Mouse (Mus musculus) neural tube, embryonic 12.5 days (tissue): ENCODE measurements around the gene Pipox. TPM values are rescaled to one million over a fixed set of nuclear protein-coding genes. Genes with fewer than 3 reads are reported as not detected.
A peak's percentile ranks its signal among the peaks of the same experiment; 100 is the strongest.

Experiments
- ATAC-seq: fragments of 200-750 bp; cut with Nextera tagmentation; 2 replicates; pipeline ENCODE4 v1.8.0; 2017; ENCODE audit warnings: low read depth, mild to moderate bottlenecking, moderate TSS enrichment, moderate library complexity; ENCODE audit not compliant: low FRiP score
- H3K27ac ChIP-seq: fragments of 300-500 bp; sonication (generic); 2 replicates; pipeline ENCODE4 v1.5.1; 2016
- H3K27me3 ChIP-seq: fragments of 300-500 bp; sonication (generic); replicated peaks from 2 replicates; pipeline ENCODE4 v1.6.1; 2016; ENCODE audit warnings: mild to moderate bottlenecking
- H3K36me3 ChIP-seq: fragments of 300-500 bp; sonication (generic); 2 replicates; pipeline ENCODE4 v1.6.1; 2016; ENCODE audit warnings: mild to moderate bottlenecking
- H3K4me1 ChIP-seq: fragments of 300-500 bp; sonication (generic); 2 replicates; pipeline ENCODE4 v1.6.1; 2016
- H3K4me2 ChIP-seq: fragments of 300-500 bp; sonication (generic); replicated peaks from 2 replicates; pipeline ENCODE4 v1.6.1; 2016; ENCODE audit warnings: mild to moderate bottlenecking
- H3K4me3 ChIP-seq: fragments of 300-500 bp; sonication (generic); 2 replicates; pipeline ENCODE4 v1.5.1; 2016
- H3K9ac ChIP-seq: fragments of 300-500 bp; sonication (generic); 2 replicates; pipeline ENCODE4 v1.6.1; 2016; ENCODE audit warnings: mild to moderate bottlenecking
- H3K9me3 ChIP-seq: fragments of 300-500 bp; sonication (generic); 2 replicates; pipeline ENCODE4 v1.6.1; 2016; ENCODE audit warnings: mild to moderate bottlenecking
- WGBS: fragments of 180-500 bp; shearing (Covaris S2); methylation state at CpG from one replicate; pipeline ENCODE4 v1.1.7; 2016; 5-methylcytosine and 5-hydroxymethylcytosine counted together
- polyA plus RNA-seq: library from polyadenylated mRNA; unstranded; fragments of >200 nt; fragmentation: Nextera tagmentation; extraction: Ambion mirVana; gene quantifications from 2 replicates; pipeline ENCODE4 v1.2.1, GENCODE M21; 2016

Gene Pipox
- polyA plus RNA-seq, 1 experiment from 2014 or later = 4.7 TPM

DNA sequence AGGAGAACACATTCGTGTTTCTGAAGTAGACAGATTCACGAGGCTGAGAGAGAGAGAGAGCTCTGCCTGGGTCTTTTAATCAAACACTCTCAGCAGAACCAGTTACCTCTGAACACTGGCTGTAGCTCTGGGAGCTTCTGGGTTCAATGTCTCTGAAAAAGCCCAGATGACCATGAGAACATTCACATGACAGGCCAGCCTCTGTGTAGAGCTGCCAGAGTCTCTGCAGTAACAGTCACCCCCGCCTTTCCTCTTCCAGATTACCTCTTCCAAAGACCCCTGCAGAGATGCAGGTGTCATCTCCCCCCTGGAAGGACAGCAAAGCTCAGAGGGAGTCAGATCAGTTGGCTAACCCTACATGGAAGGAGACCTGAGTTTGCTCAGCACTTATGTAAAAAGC is 41.7 kb downstream of the Pipox start:
- Histone ChIP-seq H3K4me1 (peaks cover 80% of the 10 kb centered on the region), H3K36me3 (peaks cover 55% of the 10 kb centered on the region), H3K4me3 (no peak overlapping the region), H3K9ac (no peak overlapping the region), H3K27me3 (peaks cover 19% of the 10 kb centered on the region), H3K27ac (no peak overlapping the region), H3K4me2 (no peak overlapping the region), H3K9me3 (no peaks in the 10 kb centered on the region)
- WGBS = 77% methylated on average over 3 of the region's 3 CpGs
- ATAC-seq = no peak

DNA sequence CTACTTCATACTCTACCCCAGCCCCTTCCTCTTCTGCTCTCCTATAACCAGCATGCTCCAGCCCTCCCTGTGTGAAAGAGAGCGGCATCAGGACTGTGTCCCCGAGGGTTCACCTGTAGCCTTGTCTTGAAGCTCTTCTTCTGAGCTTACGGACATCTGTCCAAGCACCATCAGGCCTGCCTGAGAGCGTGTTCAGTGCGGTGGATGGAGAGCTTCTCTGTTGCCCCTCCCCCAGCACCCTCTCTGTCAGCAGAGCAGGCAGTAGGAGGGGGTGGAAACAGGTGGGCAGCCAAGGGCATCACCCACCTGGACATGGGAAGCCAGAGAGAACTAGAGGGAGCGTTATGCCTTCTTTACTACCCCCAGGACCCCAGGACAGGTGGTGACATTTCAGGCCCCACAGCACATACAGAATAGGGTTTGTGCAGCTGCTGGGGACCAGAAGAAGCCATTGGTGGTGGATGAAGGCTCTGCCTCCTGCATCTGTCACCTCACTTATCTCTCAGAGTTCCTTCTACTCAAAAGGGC is 42.3 kb downstream of the Pipox start:
- Histone ChIP-seq H3K9ac (no peak overlapping the region), H3K4me1 (peaks cover 74% of the 10 kb centered on the region), H3K4me3 (no peak overlapping the region), H3K9me3 (no peaks in the 10 kb centered on the region), H3K27ac (no peak overlapping the region), H3K4me2 (peak overlapping the region; percentile 33; the same call in 1 of the 2 replicates), H3K36me3 (peaks cover 62% of the 10 kb centered on the region), H3K27me3 (peaks cover 17% of the 10 kb centered on the region)
- WGBS = 85% methylated on average over 6 of the region's 6 CpGs
- ATAC-seq = no peak

DNA sequence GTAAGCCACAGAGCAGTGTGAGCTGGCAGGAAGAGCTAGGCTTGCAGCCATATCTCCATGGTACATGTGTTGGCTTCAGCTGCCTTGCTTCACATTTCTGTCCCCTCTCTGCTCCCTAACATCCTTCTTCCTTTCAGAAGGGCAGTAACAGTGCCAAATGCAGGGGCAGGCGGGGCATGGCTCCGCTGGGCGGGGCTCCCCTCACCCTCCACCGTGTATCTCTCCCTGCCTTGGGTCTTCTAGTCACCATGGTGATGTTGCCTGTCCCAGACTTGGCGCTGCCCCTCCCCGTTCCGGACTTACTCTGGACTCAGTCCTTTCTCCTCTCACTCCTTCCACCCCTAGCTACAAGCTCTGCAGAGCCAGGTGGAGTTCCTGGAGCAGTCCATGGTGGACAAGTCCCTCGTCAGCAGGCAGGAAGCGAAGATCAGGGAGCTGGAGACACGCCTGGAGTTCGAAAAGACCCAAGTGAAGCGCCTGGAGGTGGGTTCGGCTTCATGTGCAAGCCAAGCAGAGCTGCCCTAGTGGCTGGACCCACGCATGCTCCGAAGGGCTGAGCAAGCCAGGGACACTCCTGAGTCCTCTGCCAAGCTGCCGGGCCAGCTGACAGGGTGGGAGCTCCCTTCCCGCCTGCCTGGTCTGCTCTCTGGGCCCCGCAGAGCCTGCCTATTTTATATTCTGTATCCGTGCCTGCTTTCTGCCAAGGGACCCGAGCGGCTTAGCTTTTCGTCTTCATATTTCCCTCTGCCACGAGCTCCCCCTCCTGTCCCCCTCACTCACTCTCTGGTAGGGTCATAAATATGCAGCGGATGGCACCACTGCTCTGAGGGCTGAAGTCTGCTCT is 43.3 kb downstream of the Pipox start:
- peaks cover 71% of the 10 kb centered on the region for H3K36me3 ChIP-seq
- peaks cover 17% of the 10 kb centered on the region for H3K27me3 ChIP-seq
- no peaks in the 10 kb centered on the region for H3K9me3 ChIP-seq
- no peak overlapping the region for H3K4me3 ChIP-seq
- H3K4me1 ChIP-seq = peaks cover 65% of the 10 kb centered on the region
- ATAC-seq = peak; percentile 75
- peak overlapping the region; percentile 74 for H3K27ac ChIP-seq
- no peak overlapping the region for H3K9ac ChIP-seq
- peak overlapping the region; percentile 33 for H3K4me2 ChIP-seq
- 35% methylated on average over 24 of the region's 24 CpGs for WGBS

DNA sequence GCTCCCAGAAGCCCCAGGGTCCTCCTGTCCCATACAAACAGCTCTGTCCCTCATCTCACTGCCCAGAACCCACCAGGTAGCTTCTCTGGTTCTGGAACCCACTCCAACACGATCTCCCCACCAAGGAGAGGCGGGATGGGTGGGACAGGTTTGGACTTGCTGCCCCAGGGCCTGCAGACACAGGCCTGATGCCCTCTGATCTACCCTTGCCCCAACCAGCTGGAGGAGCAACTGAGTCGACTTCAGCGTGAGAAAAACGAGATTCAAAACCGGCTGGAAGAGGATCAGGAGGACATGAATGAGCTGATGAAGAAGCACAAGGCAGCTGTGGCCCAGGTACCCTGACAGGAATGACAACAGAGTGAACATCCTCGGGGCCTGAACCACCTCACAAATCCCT is 44.7 kb downstream of the Pipox start:
- Histone ChIP-seq H3K27me3 (peaks cover 17% of the 10 kb centered on the region), H3K4me2 (no peak overlapping the region), H3K9ac (no peak overlapping the region; the same call in 1 of the 2 replicates), H3K4me1 (peaks cover 50% of the 10 kb centered on the region), H3K27ac (no peak overlapping the region), H3K9me3 (no peaks in the 10 kb centered on the region), H3K36me3 (peaks cover 76% of the 10 kb centered on the region), H3K4me3 (no peak overlapping the region)
- ATAC-seq = no peak
- 79% methylated on average over 7 of the region's 7 CpGs for WGBS

DNA sequence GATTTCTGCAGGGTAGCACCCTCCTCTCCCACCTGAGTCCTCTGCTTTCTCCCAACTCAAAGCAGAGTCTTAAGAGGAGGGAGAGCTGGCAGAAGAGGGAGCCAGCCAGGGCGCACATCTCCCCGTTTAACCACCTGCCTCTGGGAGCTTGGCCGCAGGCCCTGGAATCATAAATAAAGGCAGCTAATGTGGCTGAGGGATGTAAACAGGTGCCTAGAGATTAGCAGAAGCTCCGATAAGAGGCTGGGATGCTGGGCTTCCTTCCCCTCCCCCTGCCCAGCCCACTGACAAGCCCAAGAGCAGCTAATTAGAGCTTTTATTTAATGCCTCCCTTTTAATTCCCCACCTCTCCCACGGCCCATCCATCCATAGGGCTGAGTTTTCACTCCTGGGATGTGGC is 45.8 kb downstream of the Pipox start:
- Histone ChIP-seq H3K4me1 (peaks cover 46% of the 10 kb centered on the region), H3K27ac (no peak overlapping the region), H3K9me3 (no peaks in the 10 kb centered on the region), H3K9ac (no peak overlapping the region), H3K4me3 (no peak overlapping the region), H3K36me3 (peaks cover 77% of the 10 kb centered on the region), H3K27me3 (peaks cover 11% of the 10 kb centered on the region), H3K4me2 (0 out of 2 replicates have a peak overlapping the region, but pooled peaks have one; percentile 14)
- WGBS = 30% methylated on average over 5 of the region's 5 CpGs
- no peak for ATAC-seq

DNA sequence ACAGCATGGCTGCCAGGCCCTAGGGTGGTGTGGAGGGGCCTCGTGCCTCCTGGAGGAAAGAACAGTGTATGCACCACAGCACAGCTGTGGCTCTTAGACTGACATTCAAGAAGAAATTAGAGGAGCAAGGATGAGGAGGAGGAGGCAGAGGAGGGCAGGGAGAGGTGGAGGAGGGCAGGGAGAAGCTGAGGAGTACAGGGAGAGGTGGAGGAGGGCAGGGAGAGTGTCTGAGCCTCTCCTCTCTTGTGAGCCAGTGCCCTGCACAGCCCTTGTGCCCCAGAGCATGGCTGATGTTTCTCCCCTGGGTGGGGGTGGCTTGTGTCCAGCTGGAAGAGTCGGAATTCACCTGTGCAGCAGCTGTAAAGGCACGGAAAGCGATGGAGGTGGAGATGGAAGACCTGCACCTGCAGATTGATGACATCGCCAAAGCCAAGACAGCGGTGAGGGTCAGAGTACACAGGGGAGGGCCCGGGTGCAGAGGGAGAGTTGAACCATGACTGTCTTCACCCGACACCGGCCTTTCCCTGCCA is 46.2 kb downstream of the Pipox start:
- H3K36me3 ChIP-seq = peaks cover 78% of the 10 kb centered on the region
- H3K4me1 ChIP-seq = peaks cover 49% of the 10 kb centered on the region
- ATAC-seq = no peak
- H3K9me3 ChIP-seq = no peaks in the 10 kb centered on the region
- 51% methylated on average over 9 of the region's 9 CpGs for whole genome bisulfite sequencing
- no peak overlapping the region for H3K9ac ChIP-seq
- 0 out of 2 replicates have a peak overlapping the region, but pooled peaks have one; percentile 14 for H3K4me2 ChIP-seq
- H3K27me3 ChIP-seq = peaks cover 9% of the 10 kb centered on the region
- H3K27ac ChIP-seq = no peak overlapping the region
- no peak overlapping the region for H3K4me3 ChIP-seq

DNA sequence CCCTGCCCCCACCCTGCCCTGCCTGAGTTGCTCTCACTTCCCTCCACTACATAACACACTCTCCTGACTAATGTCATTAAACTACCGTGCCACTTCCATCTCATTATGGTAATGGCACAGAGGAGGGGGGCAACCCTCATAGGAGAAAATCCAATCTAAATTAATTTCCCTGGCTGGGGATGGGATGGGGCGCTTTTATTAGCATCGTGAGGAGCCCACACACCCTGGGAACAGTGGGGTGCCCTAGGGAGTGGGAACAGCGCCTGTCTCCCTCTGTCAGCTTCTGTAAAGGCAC is 50.0 kb downstream of the Pipox start:
- H3K4me2 ChIP-seq = no peak overlapping the region
- peaks cover 40% of the 10 kb centered on the region for H3K4me1 ChIP-seq
- no peak for ATAC-seq
- peaks cover 3% of the 10 kb centered on the region; the same call in 1 of the 2 replicates for H3K27me3 ChIP-seq
- H3K9ac ChIP-seq = no peak overlapping the region
- H3K36me3 ChIP-seq = peaks cover 79% of the 10 kb centered on the region
- H3K9me3 ChIP-seq = no peaks in the 10 kb centered on the region
- H3K27ac ChIP-seq = 0 out of 2 replicates have a peak overlapping the region, but pooled peaks have one; percentile 10
- H3K4me3 ChIP-seq = no peak overlapping the region
- WGBS = 46% methylated on average over 4 of the region's 4 CpGs

DNA sequence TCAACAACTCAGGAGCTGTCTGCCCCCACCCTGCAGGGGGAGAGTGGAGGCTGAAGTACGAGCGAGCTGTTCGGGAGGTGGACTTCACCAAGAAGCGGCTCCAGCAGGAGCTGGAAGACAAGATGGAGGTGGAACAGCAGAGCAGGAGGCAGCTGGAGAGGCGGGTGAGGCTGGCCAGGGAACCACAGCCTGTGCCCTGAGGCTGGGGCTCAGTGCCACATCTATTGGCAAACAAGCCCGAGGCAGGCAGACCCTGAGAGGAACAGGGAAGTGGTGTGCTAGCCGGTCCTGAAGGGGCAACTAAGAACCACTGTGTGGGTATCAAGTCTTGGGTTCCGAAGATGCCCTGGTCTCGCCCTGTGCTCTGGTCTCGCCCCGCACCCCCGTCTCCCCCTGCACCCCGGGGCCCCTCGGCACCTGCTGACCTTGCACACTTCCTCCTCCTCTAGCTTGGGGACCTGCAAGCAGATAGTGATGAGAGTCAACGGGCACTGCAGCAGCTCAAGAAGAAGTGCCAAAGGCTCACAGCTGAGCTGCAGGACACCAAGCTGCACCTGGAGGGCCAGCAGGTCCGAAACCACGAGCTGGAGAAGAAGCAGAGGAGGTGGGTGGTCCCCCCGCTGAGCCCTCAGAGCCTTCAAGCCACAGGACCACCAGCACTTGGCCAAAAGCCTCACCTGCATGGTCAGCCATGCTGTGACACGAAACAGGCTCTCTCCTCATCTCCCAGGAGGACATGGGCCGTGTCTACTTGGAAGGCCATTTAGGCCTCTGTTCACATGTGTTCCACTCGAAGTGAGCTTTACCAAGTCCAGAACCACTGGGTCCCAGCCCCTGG is 50.6 kb downstream of the Pipox start:
- peaks cover 79% of the 10 kb centered on the region for H3K36me3 ChIP-seq
- peaks cover 37% of the 10 kb centered on the region for H3K4me1 ChIP-seq
- no peaks in the 10 kb centered on the region for H3K9me3 ChIP-seq
- H3K27ac ChIP-seq = 0 out of 2 replicates have a peak overlapping the region, but pooled peaks have one; percentile 10
- no peak overlapping the region for H3K9ac ChIP-seq
- H3K4me3 ChIP-seq = no peak overlapping the region
- WGBS = 88% methylated on average over 21 of the region's 21 CpGs
- ATAC-seq = no peak
- peaks cover 3% of the 10 kb centered on the region; the same call in 1 of the 2 replicates for H3K27me3 ChIP-seq
- H3K4me2 ChIP-seq = no peak overlapping the region

DNA sequence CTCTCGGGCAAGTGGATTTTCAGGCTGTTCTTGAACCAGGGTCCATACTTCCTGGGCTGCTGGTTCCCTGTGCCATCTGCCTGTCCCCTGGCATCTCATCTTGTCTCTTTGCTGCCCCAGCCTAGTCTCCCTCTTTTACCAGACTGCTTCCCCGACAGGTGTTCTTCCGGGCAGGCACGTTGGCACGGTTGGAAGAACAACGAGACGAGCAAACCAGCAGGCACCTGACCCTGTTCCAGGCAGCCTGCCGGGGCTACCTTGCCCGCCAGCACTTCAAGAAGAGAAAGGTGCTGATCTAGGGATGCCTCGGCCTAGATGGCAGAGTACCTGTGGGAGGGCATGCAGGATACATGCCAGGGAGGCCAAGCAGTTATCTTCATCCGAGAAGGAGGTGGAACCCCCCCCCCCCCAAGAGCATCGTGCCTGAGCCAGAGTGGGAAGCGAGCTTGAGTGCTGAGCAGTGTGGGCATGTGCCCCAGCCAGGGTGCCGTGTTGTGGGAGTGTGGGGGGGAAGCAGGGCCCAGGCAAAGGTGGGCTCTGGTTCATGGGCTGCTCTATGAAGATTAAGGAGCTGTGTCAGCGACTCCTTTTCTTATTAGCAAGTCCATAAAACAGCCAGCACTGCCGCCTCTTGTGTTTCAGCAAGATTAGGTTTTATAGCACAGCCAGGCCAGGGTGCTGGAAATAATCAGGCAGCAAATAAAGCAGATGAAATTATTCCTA is 53.2 kb downstream of the Pipox start:
- Histone ChIP-seq H3K9ac (no peak overlapping the region), H3K36me3 (peaks cover 78% of the 10 kb centered on the region), H3K4me3 (no peak overlapping the region), H3K9me3 (no peaks in the 10 kb centered on the region), H3K4me2 (no peak overlapping the region), H3K27ac (no peak overlapping the region), H3K27me3 (peaks cover 5% of the 10 kb centered on the region; the same call in 1 of the 2 replicates), H3K4me1 (peaks cover 27% of the 10 kb centered on the region)
- 71% methylated on average over 16 of the region's 16 CpGs for WGBS
- no peak for ATAC-seq

DNA sequence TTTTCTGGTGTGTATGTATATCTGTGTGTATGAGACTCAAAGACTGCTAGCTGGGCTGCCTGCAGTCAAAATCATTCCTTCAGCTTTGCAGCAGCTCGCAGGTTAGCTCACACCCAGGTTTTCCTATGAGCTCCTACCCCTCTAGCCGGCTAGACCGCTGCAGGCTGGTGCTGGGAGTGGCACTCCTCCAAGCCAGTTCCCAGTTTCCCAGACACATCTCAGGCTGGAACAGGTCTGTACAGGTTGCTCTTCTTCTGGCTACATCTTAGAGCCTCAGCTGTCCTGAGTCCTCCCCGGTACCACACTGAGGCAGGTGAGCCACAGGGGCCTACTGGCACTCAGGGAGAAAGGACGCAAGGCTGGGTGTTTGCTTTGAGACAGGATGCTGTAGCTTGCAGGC is 56.0 kb downstream of the Pipox start:
- 0 out of 2 replicates have a peak overlapping the region, but pooled peaks have one; percentile 3 for H3K9ac ChIP-seq
- no peak overlapping the region for H3K27ac ChIP-seq
- no peak overlapping the region for H3K4me2 ChIP-seq
- ATAC-seq = no peak
- H3K27me3 ChIP-seq = peaks cover 9% of the 10 kb centered on the region; the same call in 1 of the 2 replicates
- H3K9me3 ChIP-seq = no peaks in the 10 kb centered on the region
- H3K4me1 ChIP-seq = peaks cover 21% of the 10 kb centered on the region; the same call in 1 of the 2 replicates
- no peak overlapping the region for H3K4me3 ChIP-seq
- WGBS = 86% methylated on average over 5 of the region's 5 CpGs
- peaks cover 79% of the 10 kb centered on the region for H3K36me3 ChIP-seq

DNA sequence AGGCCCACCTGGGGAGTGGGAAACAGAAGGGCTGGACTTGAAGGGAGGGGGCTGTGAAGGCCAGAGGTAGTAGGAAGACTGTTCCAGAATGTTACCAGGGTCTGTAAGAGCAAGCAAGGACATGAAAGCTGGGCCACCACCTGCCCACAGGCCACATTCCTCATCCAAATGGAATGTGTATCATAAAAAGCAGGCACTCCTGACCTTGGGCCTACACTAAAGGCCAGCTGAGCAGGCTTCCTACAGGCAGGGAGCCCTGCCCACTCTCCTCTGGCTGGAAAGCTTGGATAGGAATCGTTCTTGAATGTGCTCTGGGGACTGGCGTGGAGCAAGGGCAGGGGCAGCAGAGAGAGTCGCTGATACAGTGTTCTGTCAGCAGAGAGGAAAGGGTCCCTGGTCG is 57.1 kb downstream of the Pipox start:
- no peak overlapping the region for H3K27ac ChIP-seq

More for the DNA sequence above, 57.1 kb downstream of the Pipox start:
- no peaks in the 10 kb centered on the region for H3K9me3 ChIP-seq
- no peak overlapping the region for H3K4me2 ChIP-seq
- H3K4me3 ChIP-seq = no peak overlapping the region
- peaks cover 9% of the 10 kb centered on the region; the same call in 1 of the 2 replicates for H3K27me3 ChIP-seq
- WGBS = 59% methylated on average over 4 of the region's 4 CpGs
- peaks cover 15% of the 10 kb centered on the region; the same call in 1 of the 2 replicates for H3K4me1 ChIP-seq
- H3K9ac ChIP-seq = no peak overlapping the region
- peaks cover 75% of the 10 kb centered on the region for H3K36me3 ChIP-seq
- ATAC-seq = no peak
